Mouse (Mus musculus) spleen, adult 2 months (tissue): ENCODE results near the gene Slc5a4b. TPM values are rescaled to one million over a fixed set of nuclear protein-coding genes. Genes with fewer than 3 reads are reported as not detected.

Experiments
- DNase-seq, 2 experiments: peaks; one replicate each; pipeline versions ENCODE4 v3.0.0 to v3.0.0-alpha.2; 2012 to 2021; ENCODE audit warnings: low spot score in 2 of 2, low read depth in 1 of 2
- H3K27ac ChIP-seq: fragments of 200-500 bp; 2 replicates; pipeline ENCODE4 v1.5.1; 2012; ENCODE audit warnings: low read length, inconsistent platforms; ENCODE audit not compliant: insufficient read depth
- H3K27me3 ChIP-seq: fragments of 200-500 bp; 2 replicates; pipeline ENCODE4 v1.6.1; 2012; ENCODE audit warnings: mild to moderate bottlenecking, moderate library complexity, low read length, inconsistent platforms; ENCODE audit not compliant: control insufficient read depth, insufficient read depth
- H3K36me3 ChIP-seq: fragments of 200-500 bp; 2 replicates; pipeline ENCODE4 v1.6.1; 2012; ENCODE audit warnings: mild to moderate bottlenecking, low read length, inconsistent platforms; ENCODE audit not compliant: control insufficient read depth, insufficient read depth
- H3K4me1 ChIP-seq: fragments of 200-500 bp; 2 replicates; pipeline ENCODE4 v1.6.1; 2011; ENCODE audit warnings: inconsistent platforms; ENCODE audit not compliant: control insufficient read depth, insufficient read depth, insufficient read length
- H3K4me3 ChIP-seq: fragments of 200-500 bp; 2 replicates; pipeline ENCODE4 v1.5.1; 2011; ENCODE audit warnings: mild to moderate bottlenecking, inconsistent platforms; ENCODE audit not compliant: insufficient read depth, insufficient read length; ENCODE audit errors: extremely low read depth
- CTCF ChIP-seq: fragments of 200-500 bp; IDR thresholded peaks from 2 replicates; pipeline ENCODE4 v1.5.1; 2011; ENCODE audit warnings: mild to moderate bottlenecking, inconsistent platforms; ENCODE audit not compliant: insufficient read depth, insufficient read length, insufficient replicate concordance; ENCODE audit errors: extremely low read depth
- POLR2A ChIP-seq: fragments of 200-500 bp; IDR thresholded peaks from 2 replicates; pipeline ENCODE4 v1.6.1; 2011; ENCODE audit warnings: low read depth, low read length, inconsistent platforms
- WGBS: fragments of 180-500 bp; shearing (Covaris S2); methylation state at CpG from one replicate; pipeline ENCODE4 v1.1.7; 2018; 5-methylcytosine and 5-hydroxymethylcytosine counted together
- polyA plus RNA-seq: library from polyadenylated mRNA; depleted of rRNA; stranded (reverse); fragments of >200 nt; gene quantifications from 2 replicates; pipeline ENCODE4 v1.2.3, GENCODE M21; 2012

The Slc5a4b gene
- polyA plus RNA-seq, 1 experiment: not detected

DNA sequence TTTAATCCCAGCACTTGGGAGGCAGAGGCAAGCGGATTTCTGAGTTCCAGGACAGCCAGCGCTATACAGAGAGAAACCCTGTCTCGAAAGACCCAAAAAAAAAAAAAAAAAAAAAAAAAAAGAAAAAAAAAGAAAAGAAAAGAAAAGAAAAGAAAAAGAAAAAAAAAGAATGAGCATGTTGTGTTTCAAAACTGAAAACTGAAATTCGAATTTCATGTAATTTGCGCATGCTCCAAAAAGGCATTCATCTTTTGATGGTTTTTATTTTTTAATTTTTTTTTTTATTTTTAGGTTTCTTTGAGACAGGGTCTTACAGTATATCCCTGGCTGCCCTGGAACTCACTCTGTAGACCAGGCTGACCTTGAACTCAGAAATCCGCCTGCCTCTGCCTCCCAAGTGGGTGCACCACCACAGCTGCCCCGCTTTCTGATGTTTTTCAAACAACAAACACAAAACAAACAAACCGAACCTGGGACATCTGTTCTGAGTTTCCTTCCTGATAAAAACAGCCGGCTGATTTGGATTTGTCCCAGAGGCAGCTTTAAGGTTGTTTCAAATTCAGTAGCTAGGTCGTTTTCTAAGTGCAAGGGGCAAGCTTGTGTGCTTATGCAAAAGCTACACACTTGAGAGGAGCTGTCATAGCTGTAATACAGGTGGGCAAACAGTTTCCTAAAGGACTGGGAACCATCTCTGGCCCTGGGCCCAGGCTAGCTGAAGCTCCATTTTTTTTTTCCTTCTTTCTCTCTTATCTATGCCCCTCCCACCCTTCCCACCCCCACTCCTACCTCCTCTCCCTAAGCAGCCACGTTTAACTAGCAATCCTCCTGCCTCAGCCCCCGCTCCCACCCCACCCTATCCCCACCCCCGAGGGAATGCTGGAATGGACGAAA is 79.0 kb downstream of the Slc5a4b start:
- H3K27me3 ChIP-seq: no peaks in the 10 kb centered on the region
- peaks cover 6% of the 10 kb centered on the region; the same call in 1 of the 2 replicates for H3K4me1 ChIP-seq
- WGBS: 49% methylated on average over 14 of the region's 14 CpGs
- TF ChIP-seq CTCF (no peak), POLR2A (no peak)
- DNase-seq: no peak
- H3K27ac ChIP-seq: no peak overlapping the region
- H3K36me3 ChIP-seq: no peaks in the 10 kb centered on the region
- peak overlapping the region; percentile 62 for H3K4me3 ChIP-seq

DNA sequence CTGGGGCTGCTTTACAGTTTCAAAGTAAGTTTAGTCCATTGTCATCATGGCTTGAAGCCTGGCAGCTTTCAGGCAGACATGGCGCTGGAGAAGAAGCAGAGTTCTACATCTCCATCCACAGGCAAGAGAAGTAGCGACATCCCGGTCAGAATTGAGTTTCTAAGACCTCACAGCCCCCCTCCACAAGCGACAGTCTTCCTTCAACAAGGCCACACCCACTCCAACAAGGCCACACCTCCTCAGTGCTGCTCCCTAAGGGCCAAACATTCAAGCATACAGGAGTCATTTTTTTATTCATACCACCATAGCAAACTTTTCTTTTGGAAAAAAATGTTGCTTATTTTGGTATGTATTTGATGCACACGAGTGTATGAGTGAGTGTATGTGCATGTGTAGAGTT is 80.3 kb downstream of the Slc5a4b start:
- 59% methylated on average over 5 of the region's 5 CpGs for WGBS
- H3K27ac ChIP-seq: no peak overlapping the region
- peaks cover 6% of the 10 kb centered on the region; the same call in 1 of the 2 replicates for H3K4me1 ChIP-seq
- TF ChIP-seq POLR2A: no peak
- no peak for TF ChIP-seq CTCF
- H3K27me3 ChIP-seq: no peaks in the 10 kb centered on the region
- no peak for DNase-seq
- no peaks in the 10 kb centered on the region for H3K36me3 ChIP-seq
- H3K4me3 ChIP-seq: no peak overlapping the region

GRCm38 (mm10) chr10:76029276-76029675 is 81.5 kb downstream of the Slc5a4b start:
- DNase-seq: no peak

DNA sequence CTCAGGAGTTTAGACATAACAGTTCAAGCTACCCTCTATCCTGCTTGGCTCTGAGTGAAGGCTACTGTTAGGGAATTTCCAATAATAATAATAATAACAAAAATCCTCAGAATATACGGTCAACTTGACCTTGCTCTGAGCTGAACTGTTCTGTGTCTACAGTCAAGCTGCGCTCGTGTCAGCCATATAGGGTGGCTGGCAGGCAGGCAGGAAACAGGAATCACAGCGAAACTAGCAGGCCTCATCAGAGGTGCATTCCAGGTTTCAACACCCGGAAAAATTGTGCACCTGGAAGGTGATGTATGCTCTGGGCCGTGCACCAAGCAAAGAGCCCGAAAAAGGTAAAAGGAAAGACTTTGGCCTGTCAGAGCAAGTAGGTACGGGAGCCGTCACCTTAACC is 82.4 kb downstream of the Slc5a4b start:
- Histone ChIP-seq H3K36me3 (no peaks in the 10 kb centered on the region), H3K4me3 (no peak overlapping the region), H3K27ac (no peak overlapping the region), H3K27me3 (no peaks in the 10 kb centered on the region), H3K4me1 (0 out of 2 replicates have a peak, but pooled peaks cover 3% of the 10 kb centered on the region)
- DNase-seq: no peak
- TF ChIP-seq POLR2A: no peak
- WGBS: 88% methylated on average over 9 of the region's 9 CpGs

More at GRCm38 (mm10) chr10:76029276-76029675, 81.5 kb downstream of the Slc5a4b start:
- WGBS: 94% methylated on average over 5 of the region's 5 CpGs
- Histone ChIP-seq H3K27me3 (no peaks in the 10 kb centered on the region), H3K36me3 (no peaks in the 10 kb centered on the region), H3K27ac (no peak overlapping the region), H3K4me3 (no peak overlapping the region), H3K4me1 (peaks cover 5% of the 10 kb centered on the region; the same call in 1 of the 2 replicates)
- TF ChIP-seq CTCF (no peak), POLR2A (no peak)

GRCm38 (mm10) chr10:76028016-76028366 is 82.8 kb downstream of the Slc5a4b start:
- DNase-seq: no peak
- no peaks in the 10 kb centered on the region for H3K4me1 ChIP-seq
- no peaks in the 10 kb centered on the region for H3K27me3 ChIP-seq
- 40% methylated on average over 4 of the region's 4 CpGs for WGBS
- H3K27ac ChIP-seq: no peak overlapping the region
- no peak overlapping the region for H3K4me3 ChIP-seq
- TF ChIP-seq CTCF (no peak), POLR2A (no peak)
- H3K36me3 ChIP-seq: no peaks in the 10 kb centered on the region

- Histone ChIP-seq H3K4me3 (no peak overlapping the region), H3K27ac (no peak overlapping the region)
- DNase-seq: no peak
Observed at GRCm38 (mm10) chr10:76027127-76028015, 83.4 kb downstream of the Slc5a4b start.

More at GRCm38 (mm10) chr10:76027127-76028015, 83.4 kb downstream of the Slc5a4b start:
- H3K36me3 ChIP-seq: no peaks in the 10 kb centered on the region
- no peaks in the 10 kb centered on the region for H3K27me3 ChIP-seq
- no peaks in the 10 kb centered on the region for H3K4me1 ChIP-seq
- 67% methylated on average over 12 of the region's 12 CpGs for WGBS
- TF ChIP-seq POLR2A (no peak), CTCF (no peak)
